Mouse (Mus musculus) kidney, adult 2 months (tissue): ENCODE results near the gene Cbr2.

Experiments used
- CTCF ChIP-seq: fragments of 200-500 bp; conservative IDR thresholded peaks from 2 replicates; pipeline ENCODE4 v1.5.1; 2011; ENCODE audit warnings: low read depth, mild to moderate bottlenecking, control low read depth, low read length, moderate library complexity, mixed read lengths; ENCODE audit not compliant: insufficient read depth, insufficient read length
- POLR2A ChIP-seq: fragments of 200-500 bp; IDR thresholded peaks from one replicate; pipeline ENCODE4 v1.6.1; 2011; ENCODE audit warnings: low read depth, low read length, control low read depth

DNA sequence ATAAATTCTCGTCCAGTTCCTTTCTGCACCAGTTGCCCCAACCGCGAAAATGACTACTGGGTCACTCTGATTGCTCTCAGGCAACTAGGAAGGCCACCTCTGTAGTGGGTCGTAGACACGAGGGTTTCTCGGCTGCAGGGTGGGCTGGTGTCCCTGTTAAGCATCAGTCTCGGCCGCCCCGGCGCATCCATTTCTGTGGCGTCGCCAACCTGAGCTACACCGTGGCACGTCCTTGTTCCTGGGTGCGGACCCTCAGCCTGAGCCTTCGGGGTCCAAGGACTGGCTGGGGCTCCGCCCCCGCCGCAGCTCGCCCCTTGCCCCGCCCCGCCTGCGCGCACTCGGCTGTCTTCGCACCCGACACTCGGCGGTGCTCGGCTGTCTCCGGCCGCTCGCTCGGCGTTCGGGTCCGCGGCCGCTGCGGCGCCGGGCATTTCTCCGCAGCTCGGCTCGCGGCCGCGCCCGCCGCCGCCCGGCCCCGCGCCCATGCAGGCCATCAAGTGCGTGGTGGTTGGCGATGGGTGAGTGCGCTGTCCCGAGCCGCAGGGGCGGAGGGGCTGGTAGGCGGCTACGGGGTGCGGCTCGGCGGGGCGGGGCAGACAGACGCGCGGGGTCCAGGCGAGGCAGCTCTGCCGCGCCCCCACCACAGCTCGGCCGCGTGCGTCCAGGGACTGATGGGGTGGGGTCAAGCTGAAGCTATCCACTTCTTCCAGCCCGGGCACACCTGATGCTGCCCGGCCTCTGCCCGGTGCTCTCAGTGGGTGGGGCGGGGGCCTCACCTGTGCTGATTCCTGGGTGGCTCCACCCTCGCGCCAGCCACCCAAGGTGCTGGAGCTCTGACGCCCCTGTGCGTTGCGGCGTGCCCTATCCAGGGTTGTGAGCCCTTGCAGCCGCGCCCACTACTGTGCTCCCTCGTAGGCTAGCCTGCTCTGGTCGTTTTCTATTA is 10.5 kb downstream of the Cbr2 start, which contains the start of gene Rac3:
- TF ChIP-seq POLR2A (no peak), CTCF (no peak)
